Mouse (Mus musculus): ENCODE data around the gene Grb2. TPM values are rescaled to one million over a fixed set of nuclear protein-coding genes. Genes with fewer than 3 reads are reported as not detected.

Grb2 gene
- polyA plus RNA-seq (2014; fragmentation: Illumina TruSeq; extraction: RNeasy Lipid Tissue Mini Kit (QIAGEN cat#74804); ENCODE audit: low read depth, low replicate concordance) = 57.4 TPM

DNA sequence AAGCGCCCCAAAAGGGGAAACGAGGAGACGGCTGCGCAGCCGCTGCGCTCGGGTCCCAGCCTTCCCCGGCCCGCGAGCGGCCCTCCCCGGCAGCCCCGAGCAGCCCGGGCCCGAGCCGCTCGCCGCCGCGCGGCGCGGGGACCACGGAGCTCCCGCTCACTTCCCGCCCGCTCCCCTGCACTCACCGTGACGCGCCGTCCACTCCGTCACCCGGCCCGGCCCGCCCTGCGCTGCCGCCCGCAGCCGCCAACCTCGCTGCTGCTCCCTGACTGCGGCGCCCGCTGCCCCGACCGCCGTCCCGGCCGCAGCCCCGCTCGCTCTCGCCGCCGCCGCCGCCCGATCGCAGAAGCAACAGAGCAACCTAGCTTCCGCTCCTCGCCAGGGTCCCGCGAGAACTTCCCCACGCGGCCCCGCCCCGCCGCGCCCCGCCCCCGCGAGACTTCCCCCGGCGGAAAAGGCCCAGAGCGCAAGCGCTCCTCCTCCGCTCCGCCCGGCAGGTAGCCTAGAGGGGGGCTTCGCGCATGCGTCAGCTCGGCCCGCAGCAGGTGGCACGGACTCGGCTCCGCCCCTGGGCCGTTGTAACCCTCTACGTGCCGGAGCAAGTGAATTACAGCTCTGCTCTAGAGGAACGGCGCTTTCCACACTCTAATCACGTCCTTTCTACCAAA, at the start of gene Grb2:
TSS of gene Grb2 (minus strand) at position 389 of the 668 bp plus-strand sequence.

DNA sequence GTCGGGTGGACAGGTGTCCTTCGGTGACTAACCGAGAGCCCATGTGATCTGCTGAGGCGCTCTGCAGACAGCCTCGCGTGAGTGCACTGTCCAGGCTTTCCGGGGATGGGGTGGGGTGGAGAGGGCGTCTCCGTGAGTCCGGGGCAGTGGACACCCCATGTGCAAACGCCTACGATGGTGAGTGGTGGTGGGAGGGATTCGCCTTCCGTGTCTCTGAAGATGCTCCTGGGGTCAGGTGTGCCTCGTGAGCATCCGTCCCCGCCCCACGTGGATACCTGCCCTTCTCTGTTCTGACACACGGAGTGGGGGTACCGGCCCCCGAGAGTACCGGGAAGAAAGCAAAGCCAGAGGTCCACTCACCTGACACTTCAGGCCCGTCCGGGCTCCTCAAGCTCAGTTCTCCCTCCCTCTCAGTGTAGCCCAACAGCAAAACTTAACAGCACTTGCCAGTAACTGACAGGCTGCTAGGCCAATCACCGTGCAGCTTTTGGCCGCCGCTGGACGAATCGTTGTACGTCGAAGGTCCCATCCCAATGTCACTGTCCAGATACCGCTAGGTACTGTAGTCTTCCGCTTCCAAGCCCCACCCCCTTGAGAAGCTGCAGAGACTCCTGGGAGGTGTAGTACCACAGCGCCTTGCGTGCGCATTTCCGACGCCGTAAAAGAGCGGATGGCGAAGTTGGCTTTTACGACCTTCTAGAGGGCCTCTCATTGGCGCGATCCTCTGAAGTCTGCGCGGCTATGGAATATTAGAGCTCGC, 80.5 kb downstream of the Grb2 start, which contains the start of gene Slc25a19:
TSS of gene Slc25a19 (minus strand) at position 591 of the 760 bp plus-strand sequence.

DNA sequence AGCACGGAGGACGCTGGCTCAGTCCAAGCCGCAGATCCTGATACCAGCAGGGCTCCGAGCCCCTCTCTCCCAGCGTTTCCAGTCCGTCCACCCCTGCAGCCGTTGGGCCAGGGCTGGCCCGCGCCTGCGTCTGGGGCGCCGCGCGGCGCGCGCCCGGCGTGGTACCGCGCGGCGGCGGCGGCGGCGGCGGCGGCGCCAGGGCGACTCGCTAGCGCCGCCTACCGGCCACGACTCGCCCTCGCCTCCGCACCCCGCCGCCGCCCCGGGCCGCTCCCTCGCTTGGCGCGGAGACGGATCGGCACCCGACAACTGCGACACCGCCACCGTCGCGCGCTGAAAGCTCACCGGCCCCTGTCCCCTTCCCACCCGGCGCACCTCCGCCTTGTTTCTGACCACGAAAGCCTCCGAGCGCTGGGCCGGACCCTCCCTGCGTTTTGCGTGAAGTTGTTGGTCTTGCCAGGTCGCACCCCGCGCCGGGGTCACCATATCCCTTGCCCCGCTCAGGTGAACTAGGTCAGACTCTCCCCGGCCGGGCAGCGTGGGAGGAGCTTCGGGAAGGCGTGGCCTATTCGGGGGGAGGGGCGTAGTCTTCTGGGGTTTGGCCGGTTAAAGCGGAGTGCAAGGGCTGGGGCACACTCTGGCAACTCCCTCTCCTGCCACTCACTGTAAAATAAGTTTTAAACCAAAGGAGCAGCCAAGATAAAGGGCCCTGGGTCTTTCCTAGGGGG, 95.8 kb downstream of the Grb2 start, which contains the start of gene Mif4gd:
TSS of gene Mif4gd (minus strand) at position 560 of the 728 bp plus-strand sequence.

DNA sequence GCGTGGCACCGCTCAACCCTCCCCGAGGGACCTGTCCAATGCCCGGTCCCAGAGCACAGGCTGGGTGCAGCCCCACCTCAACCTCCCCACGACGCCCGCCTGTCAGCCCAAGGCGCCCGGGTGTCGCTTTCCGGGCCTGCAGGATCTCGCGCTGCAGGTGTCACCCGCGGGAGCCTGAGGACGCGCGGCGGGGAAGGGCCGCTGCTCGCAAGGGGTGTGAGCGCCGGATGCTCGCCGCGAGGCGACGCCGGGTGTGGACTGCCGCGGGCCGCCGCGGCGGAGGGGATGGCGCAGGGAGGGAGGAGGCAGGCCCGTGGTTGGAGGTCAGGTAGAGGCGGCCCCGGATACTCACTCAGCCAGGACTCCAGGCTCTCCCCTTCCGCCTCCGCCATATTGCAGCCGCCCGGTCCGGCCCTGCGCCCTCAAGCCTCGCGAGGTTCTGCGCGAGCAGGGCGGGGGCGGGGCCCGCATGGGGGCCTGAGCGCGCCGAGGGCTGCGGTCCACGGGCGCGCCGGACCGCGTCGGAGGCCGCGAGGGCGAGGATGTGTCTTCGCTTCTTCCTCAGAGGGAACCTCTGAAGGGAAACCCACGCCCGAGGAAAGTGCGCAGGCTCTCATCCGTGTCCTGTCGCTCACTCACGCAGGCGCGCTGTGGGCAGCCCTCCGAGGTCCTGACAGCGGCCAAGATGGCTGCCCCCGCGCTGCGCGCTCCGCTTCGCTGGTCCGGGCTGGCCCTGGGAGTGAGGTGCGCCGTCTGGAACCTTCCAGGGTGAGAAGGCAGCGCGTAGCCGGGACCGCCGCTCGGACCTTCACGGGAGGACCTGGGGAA, 104.7 kb downstream of the Grb2 start, which contains the start of the genes Mrps7 and Gga3:
TSS of gene Mrps7 (plus strand) at position 450 of the 828 bp plus-strand sequence.
TSS of gene Gga3 (minus strand) at position 576 of the 828 bp plus-strand sequence.

Other genes starting within 250 kb of the Grb2 start
- gene Slc16a5, start 246.1 kb downstream of the Grb2 start, polyA plus RNA-seq (2014; fragmentation: Illumina TruSeq; extraction: RNeasy Lipid Tissue Mini Kit (QIAGEN cat#74804); ENCODE audit: low read depth, low replicate concordance) = 15.7 TPM
- 0.40 TPM for gene Armc7, start 232.9 kb downstream of the Grb2 start, polyA plus RNA-seq (2014; fragmentation: Illumina TruSeq; extraction: RNeasy Lipid Tissue Mini Kit (QIAGEN cat#74804); ENCODE audit: low read depth, low replicate concordance)
- gene Nt5c, start 216.7 kb downstream of the Grb2 start, polyA plus RNA-seq (2014; fragmentation: Illumina TruSeq; extraction: RNeasy Lipid Tissue Mini Kit (QIAGEN cat#74804); ENCODE audit: low read depth, low replicate concordance) = 1.6 TPM
- gene Jpt1, start 194.2 kb downstream of the Grb2 start, polyA plus RNA-seq (2014; fragmentation: Illumina TruSeq; extraction: RNeasy Lipid Tissue Mini Kit (QIAGEN cat#74804); ENCODE audit: low read depth, low replicate concordance) = 5.1 TPM
- gene Sumo2, start 172.3 kb downstream of the Grb2 start, polyA plus RNA-seq (2014; fragmentation: Illumina TruSeq; extraction: RNeasy Lipid Tissue Mini Kit (QIAGEN cat#74804); ENCODE audit: low read depth, low replicate concordance) = 1,030 TPM
- 17.7 TPM for gene Nup85, start 144.2 kb downstream of the Grb2 start, polyA plus RNA-seq (2014; fragmentation: Illumina TruSeq; extraction: RNeasy Lipid Tissue Mini Kit (QIAGEN cat#74804); ENCODE audit: low read depth, low replicate concordance)
- gene Mrps7, start 104.7 kb downstream of the Grb2 start, polyA plus RNA-seq (2014; fragmentation: Illumina TruSeq; extraction: RNeasy Lipid Tissue Mini Kit (QIAGEN cat#74804); ENCODE audit: low read depth, low replicate concordance) = 9.5 TPM
- gene Gga3, start 104.5 kb downstream of the Grb2 start, polyA plus RNA-seq (2014; fragmentation: Illumina TruSeq; extraction: RNeasy Lipid Tissue Mini Kit (QIAGEN cat#74804); ENCODE audit: low read depth, low replicate concordance) = 2.0 TPM
- 23.9 TPM for gene Mif4gd, start 95.6 kb downstream of the Grb2 start, polyA plus RNA-seq (2014; fragmentation: Illumina TruSeq; extraction: RNeasy Lipid Tissue Mini Kit (QIAGEN cat#74804); ENCODE audit: low read depth, low replicate concordance)
- gene Slc25a19, start 80.3 kb downstream of the Grb2 start, polyA plus RNA-seq (2014; fragmentation: Illumina TruSeq; extraction: RNeasy Lipid Tissue Mini Kit (QIAGEN cat#74804); ENCODE audit: low read depth, low replicate concordance) = 5.7 TPM
- 0.97 TPM for gene Tmem94, start 56.8 kb upstream of the Grb2 start, polyA plus RNA-seq (2014; fragmentation: Illumina TruSeq; extraction: RNeasy Lipid Tissue Mini Kit (QIAGEN cat#74804); ENCODE audit: low read depth, low replicate concordance)
- 0.53 TPM for gene Caskin2, start 105.0 kb upstream of the Grb2 start, polyA plus RNA-seq (2014; fragmentation: Illumina TruSeq; extraction: RNeasy Lipid Tissue Mini Kit (QIAGEN cat#74804); ENCODE audit: low read depth, low replicate concordance)
- gene Tsen54, start 106.1 kb upstream of the Grb2 start, polyA plus RNA-seq (2014; fragmentation: Illumina TruSeq; extraction: RNeasy Lipid Tissue Mini Kit (QIAGEN cat#74804); ENCODE audit: low read depth, low replicate concordance) = not detected
- gene Llgl2, start 115.5 kb upstream of the Grb2 start, polyA plus RNA-seq (2014; fragmentation: Illumina TruSeq; extraction: RNeasy Lipid Tissue Mini Kit (QIAGEN cat#74804); ENCODE audit: low read depth, low replicate concordance) = 7.2 TPM
- gene Myo15b, start 149.8 kb upstream of the Grb2 start, polyA plus RNA-seq (2014; fragmentation: Illumina TruSeq; extraction: RNeasy Lipid Tissue Mini Kit (QIAGEN cat#74804); ENCODE audit: low read depth, low replicate concordance) = 3.7 TPM
- 0.85 TPM for gene Smim5, start 191.4 kb upstream of the Grb2 start, polyA plus RNA-seq (2014; fragmentation: Illumina TruSeq; extraction: RNeasy Lipid Tissue Mini Kit (QIAGEN cat#74804); ENCODE audit: low read depth, low replicate concordance)
- gene Smim6, start 203.4 kb upstream of the Grb2 start, polyA plus RNA-seq (2014; fragmentation: Illumina TruSeq; extraction: RNeasy Lipid Tissue Mini Kit (QIAGEN cat#74804); ENCODE audit: low read depth, low replicate concordance) = 1.8 TPM
- 6.3 TPM for gene Sap30bp, start 224.7 kb upstream of the Grb2 start, polyA plus RNA-seq (2014; fragmentation: Illumina TruSeq; extraction: RNeasy Lipid Tissue Mini Kit (QIAGEN cat#74804); ENCODE audit: low read depth, low replicate concordance)
- gene Recql5, start 224.9 kb upstream of the Grb2 start, polyA plus RNA-seq (2014; fragmentation: Illumina TruSeq; extraction: RNeasy Lipid Tissue Mini Kit (QIAGEN cat#74804); ENCODE audit: low read depth, low replicate concordance) = 2.0 TPM

Measured in kidney, adult 10 weeks (tissue).